Mouse (Mus musculus): ENCODE data around the gene Chd3.
A peak's percentile ranks its signal among the peaks of the same experiment; 100 is the strongest.

Chd3 gene

GRCm38 (mm10) chr11:69390400-69391034 is 21.3 kb upstream of the Chd3 start:
- peak; percentile 43 to 92 for DNase-seq (ENCODE audit: inconsistent age in 2 of 2, low spot score in 1 of 2)

DNA sequence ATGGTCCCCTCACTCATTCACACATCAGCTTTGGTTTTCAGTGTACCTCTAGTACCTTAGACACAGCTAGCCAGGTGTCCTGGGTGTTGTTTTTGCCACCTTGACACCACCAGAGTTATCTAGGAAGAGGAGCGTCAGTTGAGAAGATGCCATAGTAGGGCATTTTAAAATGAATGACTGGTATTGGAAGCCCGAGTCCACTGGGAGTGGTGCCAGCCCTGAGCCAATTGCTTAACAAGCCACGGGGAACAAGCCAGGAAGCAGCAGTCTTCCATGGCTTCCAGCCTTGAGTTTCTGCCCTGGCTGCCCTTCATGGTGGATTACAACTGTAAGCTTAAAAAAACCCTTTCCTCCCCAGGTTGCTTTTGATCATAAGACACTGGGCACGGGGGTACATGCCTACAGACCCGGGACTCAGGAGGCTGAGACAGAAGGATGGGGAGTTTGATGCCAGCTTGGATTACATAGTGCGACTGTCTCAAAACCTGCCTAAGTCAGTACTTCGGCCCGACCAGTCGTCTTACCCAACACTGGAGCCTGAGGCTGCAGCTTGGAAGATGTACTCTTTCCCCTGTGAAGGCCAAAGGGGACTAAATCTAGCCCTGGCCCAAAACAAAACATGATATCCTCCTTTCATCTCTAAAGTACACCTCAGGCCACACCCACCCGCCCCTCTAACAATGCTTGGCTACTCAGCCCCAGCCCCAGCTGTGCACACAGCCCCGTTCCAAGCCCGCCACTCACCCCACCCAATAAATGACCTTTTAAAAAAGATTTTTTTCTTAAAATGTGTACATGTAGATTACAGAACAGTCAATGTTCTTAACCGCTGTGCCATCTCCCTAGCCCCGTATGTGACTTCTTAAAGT is 20.6 kb upstream of the Chd3 start:
- DNase-seq (ENCODE audit: inconsistent age in 2 of 2, low spot score in 1 of 2): peak; percentile 67 to 93

- DNase-seq (ENCODE audit: inconsistent age in 2 of 2, low spot score in 1 of 2): no peak
Measured at GRCm38 (mm10) chr11:69388680-69389079, 19.5 kb upstream of the Chd3 start.

DNA sequence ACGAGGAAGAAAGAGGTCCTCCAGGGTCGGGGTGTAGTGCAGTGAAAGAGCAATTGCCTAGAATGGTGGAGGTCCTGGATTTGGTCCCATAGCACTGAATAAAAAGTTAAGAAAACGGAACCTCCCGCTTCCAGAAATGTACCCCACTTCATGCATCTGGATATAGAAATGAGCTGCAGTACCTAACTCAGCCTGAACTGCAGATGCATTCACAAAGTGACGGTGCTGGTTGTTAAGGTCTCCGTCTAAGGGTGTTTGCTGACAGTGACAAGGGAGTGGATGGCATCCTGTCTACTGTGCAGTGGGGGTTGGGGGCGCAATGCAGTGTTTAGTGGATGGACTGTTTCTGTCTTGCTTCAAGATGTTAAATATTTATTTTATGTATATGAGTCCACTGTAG is 17.6 kb upstream of the Chd3 start:
- no peak for DNase-seq (ENCODE audit: inconsistent age in 2 of 2, low spot score in 1 of 2)

DNA sequence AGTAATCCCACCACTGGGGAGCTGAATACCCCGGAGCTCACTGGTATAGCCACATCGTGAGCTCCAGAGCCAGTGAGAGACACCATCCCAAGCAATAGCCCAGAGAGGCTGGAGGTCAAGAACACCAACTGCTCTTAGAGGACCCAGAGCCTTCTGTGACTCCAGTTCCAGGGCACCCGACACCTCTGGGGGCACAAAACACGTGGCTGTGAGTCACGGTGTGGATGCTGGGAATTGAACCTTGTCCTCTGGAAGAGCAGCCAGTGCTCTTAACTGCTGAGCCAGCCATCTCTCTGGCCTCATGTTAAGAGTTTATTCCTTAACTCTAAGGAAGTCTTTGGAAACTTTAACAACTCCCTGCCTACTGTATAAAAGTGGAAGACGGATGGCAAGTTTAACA is 15.8 kb upstream of the Chd3 start:
- no peak for DNase-seq (ENCODE audit: inconsistent age in 2 of 2, low spot score in 1 of 2)

- peak; percentile 39 to 68 for DNase-seq (ENCODE audit: inconsistent age in 2 of 2, low spot score in 1 of 2)
Measured at GRCm38 (mm10) chr11:69382478-69383105, 13.4 kb upstream of the Chd3 start.

GRCm38 (mm10) chr11:69381356-69381755 is 12.2 kb upstream of the Chd3 start:
- no peak for DNase-seq (ENCODE audit: inconsistent age in 2 of 2, low spot score in 1 of 2)

- DNase-seq (ENCODE audit: inconsistent age in 2 of 2, low spot score in 1 of 2): no peak
Measured at GRCm38 (mm10) chr11:69379600-69379999, 10.4 kb upstream of the Chd3 start.

GRCm38 (mm10) chr11:69377766-69378165 is 8.6 kb upstream of the Chd3 start:
- no peak for DNase-seq (ENCODE audit: inconsistent age in 2 of 2, low spot score in 1 of 2)

DNA sequence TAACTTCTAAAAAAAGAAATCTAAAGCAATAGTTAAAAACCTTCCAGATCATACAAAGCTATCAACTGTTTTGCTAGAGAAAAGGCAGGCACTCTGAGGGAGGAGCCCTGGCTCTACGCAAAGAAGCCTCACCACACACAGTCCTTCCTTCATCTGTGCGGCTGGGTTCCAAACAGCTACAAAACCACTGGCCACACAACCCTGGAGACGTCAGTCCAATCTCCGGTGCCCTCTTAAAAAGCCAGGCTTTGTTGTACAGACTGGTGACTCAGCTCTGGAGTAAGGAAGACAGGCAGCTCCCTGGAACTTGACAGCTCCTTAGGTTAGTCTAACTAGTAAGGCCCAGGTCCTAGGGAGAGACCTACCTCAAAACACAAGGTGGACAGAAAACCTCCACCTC is 6.4 kb upstream of the Chd3 start:
- no peak for DNase-seq (ENCODE audit: inconsistent age in 2 of 2, low spot score in 1 of 2)

DNA sequence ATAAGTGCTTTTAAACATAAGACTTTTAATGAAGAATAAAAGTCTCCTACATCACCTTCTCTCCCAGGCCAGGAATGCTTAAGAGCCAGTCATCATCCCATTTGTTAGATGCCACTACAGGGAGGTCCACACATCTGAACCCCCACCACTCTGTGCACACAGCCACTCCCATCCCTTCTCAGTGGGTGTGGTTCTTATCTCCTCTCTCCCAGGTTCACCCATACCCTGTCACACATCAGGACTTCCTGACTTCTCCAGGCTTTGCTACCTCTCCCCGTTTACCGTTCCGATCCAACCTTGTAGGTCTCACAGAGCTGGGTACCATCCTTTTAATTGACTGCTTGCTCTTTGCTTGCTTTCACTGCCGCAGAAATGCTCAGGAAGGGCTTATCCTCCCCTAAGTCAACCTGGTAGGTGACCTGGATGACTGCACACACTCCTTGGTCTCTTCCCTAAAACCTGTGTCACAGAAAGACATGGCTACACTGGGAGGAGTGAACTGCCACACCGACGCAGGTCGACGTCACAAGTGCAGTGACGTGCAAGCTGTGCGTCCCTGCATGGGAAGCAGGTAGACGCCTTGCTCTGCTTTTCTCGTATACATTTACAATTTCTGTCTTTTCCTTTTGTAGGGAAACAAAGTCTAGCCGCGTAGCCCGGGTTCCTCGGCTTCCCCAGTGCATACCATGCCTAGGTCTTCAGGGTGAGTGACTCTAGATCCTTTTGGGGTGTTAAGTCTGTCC is 4.2 kb upstream of the Chd3 start:
- no peak for DNase-seq (ENCODE audit: inconsistent age in 2 of 2, low spot score in 1 of 2)

GRCm38 (mm10) chr11:69372780-69373170 is 3.6 kb upstream of the Chd3 start:
- peak in 1 of 2 experiments; percentile 61 for DNase-seq (ENCODE audit: inconsistent age in 2 of 2, low spot score in 1 of 2)

DNA sequence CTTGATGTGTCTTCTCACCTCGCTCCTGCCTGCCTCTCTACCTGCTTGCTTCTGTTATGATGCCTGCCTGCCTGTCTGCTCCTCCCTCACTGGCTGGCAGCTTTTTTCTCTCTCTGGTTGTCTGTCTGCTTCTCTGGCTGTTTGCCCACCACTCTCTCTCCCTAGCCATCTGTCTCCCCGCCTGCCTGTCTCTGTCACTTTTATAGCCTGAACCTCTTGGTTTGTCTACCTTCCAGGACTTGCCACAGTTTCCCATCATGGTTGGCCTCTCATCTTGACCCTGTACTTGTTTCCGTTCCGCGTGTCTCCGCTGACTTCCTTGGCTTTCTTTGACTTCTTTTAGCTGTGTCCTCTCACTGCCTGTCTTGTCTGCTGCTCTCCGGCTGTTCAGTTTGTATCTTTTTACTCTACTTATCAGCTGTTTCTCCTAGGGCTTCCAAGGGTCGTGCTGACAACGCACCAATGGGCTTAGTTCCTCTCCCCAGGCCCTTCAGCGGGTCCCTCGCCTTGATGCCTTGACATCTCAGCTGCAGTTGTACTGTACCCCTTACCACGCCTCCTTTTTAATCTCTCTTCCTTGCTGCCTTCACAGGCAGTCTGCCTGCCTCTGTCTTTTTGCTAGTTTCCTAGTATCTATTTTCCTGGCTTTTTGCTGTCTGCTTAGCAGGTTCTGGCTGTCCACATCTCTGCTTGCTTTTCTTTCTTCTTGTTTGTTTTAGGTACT is 3.0 kb upstream of the Chd3 start:
- DNase-seq (ENCODE audit: inconsistent age in 2 of 2, low spot score in 1 of 2): peak in 1 of 2 experiments; percentile 63

- no peak for DNase-seq (ENCODE audit: inconsistent age in 2 of 2, low spot score in 1 of 2)
Measured at GRCm38 (mm10) chr11:69371601-69372000, 2.4 kb upstream of the Chd3 start.

DNA sequence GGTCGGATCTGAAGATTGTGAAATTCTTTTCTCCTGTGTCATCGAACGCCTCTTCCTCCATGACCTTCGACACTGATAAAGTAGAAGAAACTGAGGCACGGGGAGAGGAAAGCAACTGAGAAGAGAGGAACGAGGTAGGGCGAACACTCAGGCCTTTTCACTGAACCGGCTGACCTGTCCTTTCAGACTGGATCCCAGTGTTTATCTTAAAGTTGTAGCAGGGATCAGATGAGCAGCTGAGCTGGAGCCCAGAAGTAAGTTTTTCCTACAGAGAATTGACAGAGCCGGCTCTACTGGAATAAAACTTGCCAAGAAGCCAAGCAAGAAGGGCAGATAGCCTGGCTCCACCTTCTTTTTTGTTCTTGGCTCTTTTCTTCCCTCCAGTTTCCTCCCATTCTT is 1.6 kb upstream of the Chd3 start:
- DNase-seq (ENCODE audit: inconsistent age in 2 of 2, low spot score in 1 of 2): peak in 1 of 2 experiments; percentile 57

GRCm38 (mm10) chr11:69369990-69370816 is 997 bp upstream of the Chd3 start:
- no peak for DNase-seq (ENCODE audit: inconsistent age in 2 of 2, low spot score in 1 of 2)

DNA sequence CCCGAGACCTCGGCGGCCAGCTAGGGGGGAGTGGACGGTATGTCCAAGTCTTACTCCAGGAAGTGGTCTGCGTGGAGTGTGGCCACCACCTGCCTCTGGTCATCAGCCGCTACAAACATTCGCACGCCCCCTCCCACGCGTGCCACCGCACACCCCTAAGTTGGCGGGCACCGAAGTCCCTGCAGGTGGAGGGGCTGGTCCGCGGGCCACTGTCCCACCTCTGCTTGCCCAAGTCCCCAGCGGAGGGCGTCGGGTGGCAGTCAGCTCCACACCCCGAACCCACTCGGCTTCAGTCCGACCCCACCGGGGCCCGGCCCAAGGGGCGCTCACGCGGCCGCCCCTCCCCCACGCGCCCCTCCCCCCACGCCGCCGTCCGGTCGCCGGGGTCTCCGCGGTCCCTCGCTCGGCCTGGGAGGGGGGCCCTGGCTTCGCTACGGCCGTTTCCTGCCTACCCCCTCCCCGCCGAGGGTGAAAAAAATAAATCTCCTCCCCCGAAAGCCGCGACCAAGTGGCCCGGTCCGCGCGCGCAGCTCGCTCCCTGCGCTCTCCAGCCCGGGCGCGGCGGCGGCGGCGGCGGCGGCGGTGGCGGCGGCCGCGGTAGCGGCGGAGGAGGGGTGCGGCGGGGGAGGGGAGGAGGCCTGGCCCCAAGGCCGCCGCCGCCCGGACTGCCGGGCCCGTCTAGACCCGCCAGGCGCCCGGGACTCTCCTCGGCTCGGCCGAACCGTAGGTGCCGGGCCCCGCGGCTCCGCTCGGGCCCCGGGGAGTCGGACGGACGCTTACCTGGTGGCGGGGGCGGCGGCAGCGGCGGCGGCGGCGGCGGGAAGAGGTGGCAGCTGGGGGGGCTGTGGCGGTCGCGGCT is 621 bp downstream of the Chd3 start:
- peak; percentile 64 to 81 for DNase-seq (ENCODE audit: inconsistent age in 2 of 2, low spot score in 1 of 2)

- peak; percentile 58 to 79 for DNase-seq (ENCODE audit: inconsistent age in 2 of 2, low spot score in 1 of 2)
Measured at GRCm38 (mm10) chr11:69367616-69368355, 1.4 kb downstream of the Chd3 start.

Data from adrenal gland, adult (tissue).